Mouse (Mus musculus): ENCODE results near the gene Afg1l. TPM values are rescaled to one million over a fixed set of nuclear protein-coding genes. Genes with fewer than 3 reads are reported as not detected.

Gene Afg1l
- 9.0 and 9.4 TPM in 2 replicates for polyA plus RNA-seq (2015; fragmentation: Nextera tagmentation; extraction: Ambion mirVana)

GRCm38 (mm10) chr10:42478341-42478720 is at the start of gene Afg1l:
Gene Afg1l, minus strand, starts transcription at chr10:42478565.
- H3K27me3 ChIP-seq (replicated peaks; ENCODE audit: control insufficient read depth, insufficient read depth, low read length), result no peaks in the 10 kb centered on the region
- no peaks in the 10 kb centered on the region for H3K9me3 ChIP-seq (ENCODE audit: control insufficient read depth)
- WGBS, result 0% methylated on average over 29 of the region's 29 CpGs
- H3K9ac ChIP-seq (ENCODE audit: low read depth, low read length), result peak within 1 kb of the TSS; percentile 82
- peak; percentile 49 for TF ChIP-seq CTCF (IDR thresholded peaks at IDR 0.05; ENCODE audit: low read depth)
- H3K27ac ChIP-seq (ENCODE audit: low read depth, low read length), result peak within 1 kb of the TSS; percentile 97
- H3K4me2 ChIP-seq (replicated peaks; ENCODE audit: low read depth), result peak within 1 kb of the TSS; percentile 91
- H3K36me3 ChIP-seq (ENCODE audit: control insufficient read depth, insufficient read depth), result no peaks in the 10 kb centered on the region
- peak within 1 kb of the TSS; percentile 73 for H3K4me3 ChIP-seq (ENCODE audit: low read depth, low read length)
- H3K4me1 ChIP-seq (replicated peaks; ENCODE audit: control insufficient read depth, insufficient read depth, low read length), result peaks cover 5% of the 10 kb centered on the region; the same call in 1 of the 2 replicates
- ATAC-seq, result peak; percentile 93

DNA sequence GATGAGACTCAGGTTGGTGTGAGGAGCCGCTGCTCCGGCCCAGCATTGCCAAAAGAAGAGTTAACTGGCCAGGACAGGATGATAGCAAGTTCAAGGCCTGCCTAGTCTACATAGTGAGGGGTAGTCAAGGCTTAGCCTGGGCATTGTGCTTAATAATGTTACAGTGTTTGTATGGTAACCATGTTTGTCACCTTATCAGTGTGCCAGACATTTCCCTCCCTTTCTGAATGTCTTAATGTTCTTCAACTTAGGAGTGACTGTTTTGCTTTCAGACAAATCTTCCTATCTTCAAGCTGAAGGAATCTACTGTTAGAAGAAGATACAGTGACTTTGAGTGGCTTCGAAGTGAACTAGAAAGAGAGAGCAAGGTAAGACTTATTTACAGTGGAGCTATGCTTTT is 47.3 kb upstream of the Afg1l start:
- Histone ChIP-seq H3K9ac (ENCODE audit: low read depth, low read length) (no peak overlapping the region), H3K4me3 (ENCODE audit: low read depth, low read length) (no peak overlapping the region), H3K4me1 (replicated peaks; ENCODE audit: control insufficient read depth, insufficient read depth, low read length) (0 out of 2 replicates have a peak, but pooled peaks cover 1% of the 10 kb centered on the region), H3K9me3 (ENCODE audit: control insufficient read depth) (no peaks in the 10 kb centered on the region), H3K4me2 (replicated peaks; ENCODE audit: low read depth) (no peak overlapping the region), H3K36me3 (ENCODE audit: control insufficient read depth, insufficient read depth) (peaks cover 40% of the 10 kb centered on the region), H3K27me3 (replicated peaks; ENCODE audit: control insufficient read depth, insufficient read depth, low read length) (no peaks in the 10 kb centered on the region), H3K27ac (ENCODE audit: low read depth, low read length) (no peak overlapping the region)
- no peak for ATAC-seq
- TF ChIP-seq CTCF (IDR thresholded peaks at IDR 0.05; ENCODE audit: low read depth), result no peak
- WGBS, result 93% methylated on average over 3 of the region's 3 CpGs

DNA sequence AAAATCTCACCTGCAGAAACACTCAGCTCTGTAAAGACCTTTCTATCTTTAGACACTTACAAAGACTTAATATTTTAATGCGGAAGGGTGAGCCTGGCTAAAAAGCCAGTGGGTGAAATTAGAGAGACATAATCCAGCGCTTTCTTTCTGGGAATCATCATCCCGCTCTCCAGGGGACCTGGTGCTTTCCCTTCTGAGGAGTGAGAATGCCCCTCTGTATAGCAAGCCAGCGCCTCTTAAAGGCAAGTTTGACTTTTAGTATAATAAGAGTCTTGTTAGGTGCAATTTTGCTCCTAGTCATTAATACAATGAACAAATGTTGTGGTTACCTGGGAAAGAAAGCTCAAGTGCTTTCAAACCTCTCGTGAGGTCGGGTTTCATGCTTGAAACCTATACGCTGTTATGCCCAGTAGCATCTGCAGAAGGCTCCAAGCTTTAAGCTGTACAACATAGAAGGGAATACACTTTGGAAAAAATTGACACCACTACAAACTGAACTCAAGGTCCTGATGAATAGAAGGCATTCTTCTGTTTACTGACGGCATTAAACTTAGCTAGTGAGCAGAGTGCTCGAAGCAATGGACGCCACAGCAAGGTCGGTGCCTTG is 45.3 kb upstream of the Afg1l start:
- H3K36me3 ChIP-seq (ENCODE audit: control insufficient read depth, insufficient read depth), result peaks cover 29% of the 10 kb centered on the region
- H3K27ac ChIP-seq (ENCODE audit: low read depth, low read length), result no peak overlapping the region
- no peaks in the 10 kb centered on the region for H3K9me3 ChIP-seq (ENCODE audit: control insufficient read depth)
- 0 out of 2 replicates have a peak, but pooled peaks cover 4% of the 10 kb centered on the region for H3K4me1 ChIP-seq (replicated peaks; ENCODE audit: control insufficient read depth, insufficient read depth, low read length)
- TF ChIP-seq CTCF (IDR thresholded peaks at IDR 0.05; ENCODE audit: low read depth), result no peak
- H3K4me3 ChIP-seq (ENCODE audit: low read depth, low read length), result no peak overlapping the region
- H3K4me2 ChIP-seq (replicated peaks; ENCODE audit: low read depth), result no peak overlapping the region
- no peaks in the 10 kb centered on the region for H3K27me3 ChIP-seq (replicated peaks; ENCODE audit: control insufficient read depth, insufficient read depth, low read length)
- H3K9ac ChIP-seq (ENCODE audit: low read depth, low read length), result no peak overlapping the region
- 77% methylated on average over 11 of the region's 11 CpGs for WGBS
- no peak for ATAC-seq

DNA sequence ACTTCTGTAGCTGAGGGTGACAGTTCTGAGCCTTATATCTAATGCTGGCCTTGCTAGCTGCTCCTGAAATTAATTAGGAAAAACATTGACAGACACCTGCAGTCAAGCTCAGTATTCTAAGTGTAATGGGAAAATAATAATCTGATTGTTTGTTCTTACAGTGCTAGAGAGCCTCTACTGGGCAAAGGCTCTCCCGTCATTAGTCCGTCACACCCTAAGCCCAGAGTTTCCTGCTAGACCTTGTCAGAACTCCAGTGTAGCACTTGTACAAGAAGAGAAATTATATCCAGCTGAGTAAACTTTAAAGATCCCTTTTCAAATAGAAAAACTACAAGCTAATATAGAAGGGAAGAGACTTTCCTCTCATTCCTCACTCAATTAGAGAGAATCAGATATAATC is 44.5 kb upstream of the Afg1l start:
- ATAC-seq, result no peak
- no peak overlapping the region for H3K9ac ChIP-seq (ENCODE audit: low read depth, low read length)

GRCm38 (mm10) chr10:42521315-42521981 is 43.1 kb upstream of the Afg1l start:
- H3K4me3 ChIP-seq (ENCODE audit: low read depth, low read length), result no peak overlapping the region
- H3K4me2 ChIP-seq (replicated peaks; ENCODE audit: low read depth), result no peak overlapping the region
- WGBS, result 44% methylated on average over 5 of the region's 5 CpGs
- no peaks in the 10 kb centered on the region for H3K27me3 ChIP-seq (replicated peaks; ENCODE audit: control insufficient read depth, insufficient read depth, low read length)
- no peaks in the 10 kb centered on the region for H3K9me3 ChIP-seq (ENCODE audit: control insufficient read depth)
- 0 out of 2 replicates have a peak, but pooled peaks cover 4% of the 10 kb centered on the region for H3K4me1 ChIP-seq (replicated peaks; ENCODE audit: control insufficient read depth, insufficient read depth, low read length)
- H3K27ac ChIP-seq (ENCODE audit: low read depth, low read length), result no peak overlapping the region
- TF ChIP-seq CTCF (IDR thresholded peaks at IDR 0.05; ENCODE audit: low read depth), result no peak
- H3K36me3 ChIP-seq (ENCODE audit: control insufficient read depth, insufficient read depth), result peaks cover 13% of the 10 kb centered on the region
- ATAC-seq, result 0 out of 2 replicates have a peak, but pooled peaks have one; percentile 22
- H3K9ac ChIP-seq (ENCODE audit: low read depth, low read length), result no peak overlapping the region

More for the DNA sequence above, 44.5 kb upstream of the Afg1l start:
- Histone ChIP-seq H3K4me3 (ENCODE audit: low read depth, low read length) (no peak overlapping the region), H3K36me3 (ENCODE audit: control insufficient read depth, insufficient read depth) (peaks cover 22% of the 10 kb centered on the region), H3K4me2 (replicated peaks; ENCODE audit: low read depth) (no peak overlapping the region), H3K27ac (ENCODE audit: low read depth, low read length) (no peak overlapping the region), H3K27me3 (replicated peaks; ENCODE audit: control insufficient read depth, insufficient read depth, low read length) (no peaks in the 10 kb centered on the region), H3K4me1 (replicated peaks; ENCODE audit: control insufficient read depth, insufficient read depth, low read length) (0 out of 2 replicates have a peak, but pooled peaks cover 4% of the 10 kb centered on the region), H3K9me3 (ENCODE audit: control insufficient read depth) (no peaks in the 10 kb centered on the region)
- peak; percentile 45 for TF ChIP-seq CTCF (IDR thresholded peaks at IDR 0.05; ENCODE audit: low read depth)
- 37% methylated on average over 2 of the region's 2 CpGs for WGBS

GRCm38 (mm10) chr10:42518363-42518762 is 40.0 kb upstream of the Afg1l start:
- Histone ChIP-seq H3K4me3 (ENCODE audit: low read depth, low read length) (no peak overlapping the region), H3K27me3 (replicated peaks; ENCODE audit: control insufficient read depth, insufficient read depth, low read length) (no peaks in the 10 kb centered on the region), H3K9ac (ENCODE audit: low read depth, low read length) (no peak overlapping the region), H3K4me1 (replicated peaks; ENCODE audit: control insufficient read depth, insufficient read depth, low read length) (0 out of 2 replicates have a peak, but pooled peaks cover 4% of the 10 kb centered on the region), H3K9me3 (ENCODE audit: control insufficient read depth) (no peaks in the 10 kb centered on the region), H3K4me2 (replicated peaks; ENCODE audit: low read depth) (no peak overlapping the region), H3K27ac (ENCODE audit: low read depth, low read length) (no peak overlapping the region), H3K36me3 (ENCODE audit: control insufficient read depth, insufficient read depth) (no peaks in the 10 kb centered on the region)
- ATAC-seq, result no peak
- no peak for TF ChIP-seq CTCF (IDR thresholded peaks at IDR 0.05; ENCODE audit: low read depth)
- 70% methylated on average over 8 of the region's 8 CpGs for WGBS
